Mouse (Mus musculus) CH12.LX (cell line): ENCODE results near the gene Naa38. TPM values are rescaled to one million over a fixed set of nuclear protein-coding genes. Genes with fewer than 3 reads are reported as not detected.

Experiments used
- DNase-seq: peaks from one replicate; pipeline ENCODE4 v3.0.0-alpha.2; 2013; ENCODE audit errors: extremely low read depth
- H3K27ac ChIP-seq: 2 replicates; pipeline ENCODE4 v1.5.1; 2012; ENCODE audit warnings: low read depth, mild to moderate bottlenecking, control low read depth, moderate library complexity; ENCODE audit not compliant: insufficient read depth
- H3K27me3 ChIP-seq: replicated peaks from 2 replicates; pipeline ENCODE3; 2012; ENCODE audit warnings: inconsistent platforms
- H3K36me3 ChIP-seq, 2 experiments: replicated peaks in 1 of 2; 2 replicates each; pipeline versions ENCODE3 to v1.6.1; 2012; ENCODE audit warnings: inconsistent platforms in 1 of 2, low read length in 1 of 2, mild to moderate bottlenecking in 1 of 2, mixed read lengths in 1 of 2, moderate library complexity in 1 of 2; ENCODE audit not compliant: control insufficient read depth in 1 of 2, insufficient read depth in 1 of 2
- H3K4me1 ChIP-seq, 2 experiments: 2 replicates each; pipeline ENCODE4 v1.6.1; 2012; ENCODE audit warnings: inconsistent platforms in 1 of 2, moderate library complexity in 1 of 2; ENCODE audit not compliant: insufficient read depth in 2 of 2, control insufficient read depth in 1 of 2
- H3K4me2 ChIP-seq: 2 replicates; pipeline ENCODE4 v1.6.1; 2012; ENCODE audit warnings: low read depth, mild to moderate bottlenecking, control low read depth; ENCODE audit not compliant: poor library complexity, insufficient read depth, severe bottlenecking
- H3K4me3 ChIP-seq, 3 experiments: fragments of 150-350 bp in 1 of 3; sonication (generic) in 1 of 3; replicated peaks in 1 of 3; 2 replicates each; pipeline versions ENCODE3 to v1.5.1; 2011 to 2012; ENCODE audit warnings: low read depth in 2 of 3, low read length in 2 of 3, mild to moderate bottlenecking in 2 of 3, moderate library complexity in 2 of 3, control low read depth in 1 of 3, improper control_type of control experiment in 1 of 3, inconsistent platforms in 1 of 3, mixed read lengths in 1 of 3; ENCODE audit not compliant: poor library complexity in 1 of 3
- H3K79me2 ChIP-seq: replicated peaks from 2 replicates; pipeline ENCODE4 v1.6.1; 2012; ENCODE audit warnings: mild to moderate bottlenecking, moderate library complexity; ENCODE audit not compliant: control insufficient read depth, poor library complexity, insufficient read depth, severe bottlenecking; ENCODE audit errors: extremely low read depth
- H3K9ac ChIP-seq: 2 replicates; pipeline ENCODE4 v1.6.1; 2012; ENCODE audit warnings: low read depth, mild to moderate bottlenecking, control low read depth, moderate library complexity; ENCODE audit not compliant: insufficient read depth
- H3K9me3 ChIP-seq: replicated peaks from 2 replicates; pipeline ENCODE3; 2012; ENCODE audit warnings: low read length, inconsistent platforms, mixed read lengths
- BHLHE40 ChIP-seq: IDR thresholded peaks from 2 replicates; pipeline ENCODE4 v1.6.1; 2011; ENCODE audit warnings: mild to moderate bottlenecking, low read depth, low read length, improper control_type of control experiment
- CHD1 ChIP-seq: IDR thresholded peaks from 2 replicates; pipeline ENCODE4 v1.6.1; 2012; ENCODE audit warnings: low read depth, low read length, improper control_type of control experiment, inconsistent platforms
- CHD2 ChIP-seq: IDR thresholded peaks from 2 replicates; pipeline ENCODE4 v1.6.1; 2011; ENCODE audit warnings: low read length, improper control_type of control experiment
- CTCF ChIP-seq, 2 experiments: IDR thresholded peaks in 1 of 2; conservative IDR thresholded peaks in 1 of 2; 2 replicates each; pipeline ENCODE4 v1.5.1; 2011 to 2012; ENCODE audit warnings: low read depth in 2 of 2, low read length in 2 of 2, improper control_type of control experiment in 1 of 2, inconsistent platforms in 1 of 2, mild to moderate bottlenecking in 1 of 2, moderate library complexity in 1 of 2
- E2F4 ChIP-seq: IDR thresholded peaks from 2 replicates; pipeline ENCODE4 v1.6.1; 2011; ENCODE audit warnings: low read depth, low read length, improper control_type of control experiment; ENCODE audit not compliant: insufficient replicate concordance
- ELF1 ChIP-seq: IDR thresholded peaks from 2 replicates; pipeline ENCODE4 v1.6.1; 2014; ENCODE audit warnings: low read depth, mild to moderate bottlenecking, inconsistent platforms, low read length, improper control_type of control experiment
- GABPA ChIP-seq: IDR thresholded peaks from 2 replicates; pipeline ENCODE4 v1.6.1; 2012; ENCODE audit warnings: low read depth, low read length, improper control_type of control experiment, inconsistent platforms; ENCODE audit not compliant: insufficient replicate concordance
- JUND ChIP-seq: conservative IDR thresholded peaks from 2 replicates; pipeline ENCODE4 v1.6.1; 2011; ENCODE audit warnings: low read depth, low read length, improper control_type of control experiment
- KAT2A ChIP-seq: IDR thresholded peaks from 2 replicates; pipeline ENCODE4 v1.6.1; 2012; ENCODE audit warnings: low read length, improper control_type of control experiment, inconsistent platforms; ENCODE audit not compliant: insufficient replicate concordance
- MAX ChIP-seq: IDR thresholded peaks from 2 replicates; pipeline ENCODE4 v1.6.1; 2011; ENCODE audit warnings: low read length, improper control_type of control experiment
- MAZ ChIP-seq: IDR thresholded peaks from 2 replicates; pipeline ENCODE4 v1.6.1; 2012; ENCODE audit warnings: low read depth, mild to moderate bottlenecking, inconsistent platforms, low read length, improper control_type of control experiment, moderate library complexity
- MEF2A ChIP-seq: IDR thresholded peaks from 2 replicates; pipeline ENCODE4 v1.6.1; 2014; ENCODE audit warnings: low read depth, mild to moderate bottlenecking, inconsistent platforms, low read length, improper control_type of control experiment, borderline replicate concordance
- MXI1 ChIP-seq: IDR thresholded peaks from 2 replicates; pipeline ENCODE4 v1.6.1; 2011; ENCODE audit warnings: mild to moderate bottlenecking, low read depth, low read length, improper control_type of control experiment
- MYC ChIP-seq: IDR thresholded peaks from 2 replicates; pipeline ENCODE4 v1.6.1; 2011; ENCODE audit warnings: low read depth, mild to moderate bottlenecking, improper control_type of control experiment, low read length
- NELFE ChIP-seq: IDR thresholded peaks from 2 replicates; pipeline ENCODE4 v1.6.1; 2011; ENCODE audit warnings: low read depth, low read length, improper control_type of control experiment
- PAX5 ChIP-seq: IDR thresholded peaks from 2 replicates; pipeline ENCODE4 v1.6.1; 2012; ENCODE audit warnings: low read length, inconsistent platforms, mixed read lengths
- POLR2A ChIP-seq: IDR thresholded peaks from 2 replicates; pipeline ENCODE4 v1.6.1; 2011; ENCODE audit warnings: low read depth, mild to moderate bottlenecking, improper control_type of control experiment, low read length
- POLR2AphosphoS2 ChIP-seq: IDR thresholded peaks from 2 replicates; pipeline ENCODE4 v1.6.1; 2011; ENCODE audit warnings: low read depth, low read length, improper control_type of control experiment
- RAD21 ChIP-seq: IDR thresholded peaks from 2 replicates; pipeline ENCODE4 v1.6.1; 2011; ENCODE audit warnings: low read depth, mild to moderate bottlenecking, low read length, improper control_type of control experiment, moderate library complexity
- RCOR1 ChIP-seq: conservative IDR thresholded peaks from 2 replicates; pipeline ENCODE4 v1.6.1; 2012; ENCODE audit warnings: low read depth, mild to moderate bottlenecking, inconsistent platforms, low read length, improper control_type of control experiment
- SIN3A ChIP-seq: IDR thresholded peaks from 2 replicates; pipeline ENCODE4 v1.6.1; 2012; ENCODE audit warnings: low read length, improper control_type of control experiment, inconsistent platforms
- SMC3 ChIP-seq: IDR thresholded peaks from 2 replicates; pipeline ENCODE4 v1.6.1; 2011; ENCODE audit warnings: low read depth, low read length, improper control_type of control experiment
- TBP ChIP-seq: conservative IDR thresholded peaks from 2 replicates; pipeline ENCODE4 v1.6.1; 2011; ENCODE audit warnings: low read depth, low read length, improper control_type of control experiment
- TCF12 ChIP-seq: IDR thresholded peaks from 2 replicates; pipeline ENCODE4 v1.6.1; 2014; ENCODE audit warnings: low read depth, mild to moderate bottlenecking, inconsistent platforms, low read length, improper control_type of control experiment
- USF2 ChIP-seq: conservative IDR thresholded peaks from 2 replicates; pipeline ENCODE4 v1.6.1; 2011; ENCODE audit warnings: low read depth, low read length, improper control_type of control experiment
- ZC3H11A ChIP-seq: IDR thresholded peaks from 2 replicates; pipeline ENCODE4 v1.6.1; 2012; ENCODE audit warnings: low read depth, mild to moderate bottlenecking, inconsistent platforms, low read length, improper control_type of control experiment
- ZMIZ1 ChIP-seq: IDR thresholded peaks from 2 replicates; pipeline ENCODE4 v1.6.1; 2012; ENCODE audit warnings: low read depth, mild to moderate bottlenecking, inconsistent platforms, low read length, improper control_type of control experiment
- dilution Hi-C: fragments of 300-500 bp; cut with MboI; formaldehyde crosslinking; loops from 2 replicates; pipeline ENCODE4 v1.14.3; 2020; ENCODE audit warnings: low sequenced_read_pairs; ENCODE audit not compliant: extremely low pct_unique_long_range_greater_than_20kb, extremely low pct_ligation_motif_present
- in situ Hi-C: fragments of 300-500 bp; cut with MboI; formaldehyde crosslinking; loops from 3 replicates; pipeline ENCODE4 v1.14.3; 2019; ENCODE audit warnings: low sequenced_read_pairs, low pct_ligation_motif_present, low pct_unique_long_range_greater_than_20kb, mixed read lengths
- polyA plus RNA-seq: library from polyadenylated mRNA; unstranded; fragments of >175 nt; gene quantifications from 2 replicates; pipeline ENCODE4 v1.2.1, GENCODE M21; 2012; ENCODE audit warnings: low read depth; ENCODE audit not compliant: insufficient read length
- total RNA-seq, 2 experiments: library from RNA; depleted of rRNA; stranded (reverse); fragments of 300-350 nt in 1 of 2; fragments of >200 nt in 1 of 2; gene quantifications; 2 replicates each; pipeline ENCODE4 v1.2.3; 2012 to 2014

Gene Naa38
- total and polyA plus RNA-seq, 3 experiments: 153 to 201 (median 193) TPM

DNA sequence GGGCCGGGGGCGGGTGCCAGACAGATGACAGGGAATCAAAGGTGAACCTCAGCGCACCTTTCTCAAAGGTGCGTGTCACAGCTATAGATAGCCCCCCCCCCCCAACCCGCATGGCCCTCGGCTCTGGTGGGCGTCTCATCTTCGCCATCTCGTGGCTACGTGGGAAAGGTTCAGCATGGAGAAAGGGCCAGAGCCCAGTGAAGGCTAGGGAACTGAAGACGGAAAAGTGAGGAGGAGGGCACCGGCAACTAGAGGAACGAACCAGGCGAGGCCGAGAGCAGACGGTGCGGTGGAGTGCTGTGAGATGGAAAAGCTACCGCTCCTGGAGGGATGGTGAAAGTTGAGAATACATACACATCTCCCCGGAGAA lies 24.1 kb downstream of the Naa38 start:
- peak; percentile 49 for DNase-seq
- Histone ChIP-seq H3K9me3 (no peaks in the 10 kb centered on the region), H3K79me2 (no peaks in the 10 kb centered on the region), H3K9ac (peak overlapping the region; percentile 52), H3K27ac (peak overlapping the region; percentile 29; the same call in 1 of the 2 replicates), H3K27me3 (peaks cover 71% of the 10 kb centered on the region), H3K4me1 (peaks cover 19 to 51% of the 10 kb centered on the region in 2 experiments)
- in situ Hi-C loops: no loop called here
- dilution Hi-C loops: no loop called here
- TF ChIP-seq ZC3H11A (peak; percentile 27), ELF1 (0 out of 2 replicates have a peak, but pooled peaks have one; percentile 20), MAX (peak; percentile 29; the same call in 1 of the 2 replicates), MXI1 (no peak), CTCF (conservative IDR thresholded peaks at IDR 0.05 in 1 of 2, IDR thresholded peaks at IDR 0.05 in 1 of 2; ENCODE audit: low read depth in 2 of 2, low read length in 2 of 2) (peak in 1 of 2 experiments; percentile 74; a peak in 2 of 4 replicates), ZMIZ1 (no peak), JUND (no peak), KAT2A (no peak), MAZ (peak; percentile 80), TBP (no peak), E2F4 (no peak), MYC (no peak), TCF12 (no peak), SMC3 (peak; percentile 71), RAD21 (peak; percentile 59), MEF2A (peak; percentile 42; the same call in 1 of the 2 replicates), USF2 (no peak), CHD1 (peak; percentile 37; the same call in 1 of the 2 replicates)
- TF ChIP-seq, all 38 proteins: peak for 9
- peak overlapping the region; percentile 93 for H3K4me2 ChIP-seq
- no peaks in the 10 kb centered on the region for H3K36me3 ChIP-seq
- peak overlapping the region; percentile 38 to 50 (median 48) for H3K4me3 ChIP-seq

DNA sequence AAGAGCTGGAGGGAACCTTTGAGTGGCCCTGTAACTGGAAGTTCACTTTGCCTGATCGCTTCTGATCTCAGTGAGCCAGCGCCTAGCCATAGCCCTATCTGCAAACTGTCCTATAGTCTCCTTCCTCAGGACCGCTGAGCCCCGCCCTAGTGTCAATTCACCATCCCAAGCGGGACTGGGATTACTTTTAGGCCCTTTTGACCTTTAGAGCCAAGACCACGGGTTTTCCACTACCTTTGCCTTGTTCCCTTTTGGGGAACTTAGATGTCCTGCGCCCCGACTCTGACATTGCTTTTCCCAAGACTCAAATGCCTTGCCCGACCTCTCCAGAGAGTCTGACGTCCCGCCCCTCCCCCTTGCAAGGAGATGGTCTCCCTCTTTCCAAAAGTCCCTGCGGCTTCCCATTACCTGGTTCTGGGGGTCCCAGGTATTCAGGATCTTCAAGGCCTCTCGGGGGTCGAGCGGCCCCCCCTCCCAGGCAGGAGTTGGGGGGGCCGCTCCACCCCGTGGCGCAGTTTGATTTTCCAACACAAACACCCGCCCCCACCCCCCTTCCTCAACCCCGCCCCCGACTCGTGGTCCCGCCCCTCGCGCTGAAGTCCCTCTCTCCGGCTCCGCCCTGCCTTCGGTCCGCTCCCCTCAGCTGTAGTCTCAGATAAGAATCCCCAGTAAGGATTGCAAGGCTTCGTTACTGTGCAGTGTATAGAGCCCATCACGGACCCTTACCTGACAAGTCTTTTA lies 24.7 kb downstream of the Naa38 start:
- no peaks in the 10 kb centered on the region for H3K36me3 ChIP-seq
- H3K27ac ChIP-seq: no peak overlapping the region
- no peaks in the 10 kb centered on the region for H3K9me3 ChIP-seq
- peak; percentile 78 for TF ChIP-seq SIN3A
- TF ChIP-seq MAZ: 0 out of 2 replicates have a peak, but pooled peaks have one; percentile 9
- no peak; the same call in 1 of the 2 replicates for TF ChIP-seq NELFE
- peak; percentile 55 for TF ChIP-seq CHD2
- no peak for TF ChIP-seq MEF2A
- 0 out of 2 replicates have a peak, but pooled peaks have one; percentile 7 for TF ChIP-seq BHLHE40
- TF ChIP-seq PAX5: no peak
- no peak for TF ChIP-seq ELF1
- TF ChIP-seq POLR2AphosphoS2: no peak
- no peak for TF ChIP-seq GABPA
- TF ChIP-seq RCOR1: no peak
- TF ChIP-seq ZMIZ1: no peak
- TF ChIP-seq POLR2A: no peak
- TF ChIP-seq MXI1: peak; percentile 52
- TF ChIP-seq CTCF (conservative IDR thresholded peaks at IDR 0.05 in 1 of 2, IDR thresholded peaks at IDR 0.05 in 1 of 2; ENCODE audit: low read depth in 2 of 2, low read length in 2 of 2): no peak
- peak overlapping the region; percentile 38 to 50 (median 48) for H3K4me3 ChIP-seq
- H3K4me2 ChIP-seq: peak overlapping the region; percentile 93
- peaks cover 19 to 46% of the 10 kb centered on the region in 2 experiments for H3K4me1 ChIP-seq
- H3K9ac ChIP-seq: peak overlapping the region; percentile 52
- H3K79me2 ChIP-seq: no peaks in the 10 kb centered on the region
- no peak for DNase-seq
- in situ Hi-C loops: no loop called here
- dilution Hi-C loops: no loop called here
- peaks cover 75% of the 10 kb centered on the region for H3K27me3 ChIP-seq
